Mouse (Mus musculus) testis, adult 2 months (tissue): ENCODE measurements around the gene Mrtfa. TPM values are rescaled to one million over a fixed set of nuclear protein-coding genes. Genes with fewer than 3 reads are reported as not detected.

Experiments used
- H3K27ac ChIP-seq: fragments of 200-500 bp; 2 replicates; pipeline ENCODE4 v1.5.1; 2012; ENCODE audit warnings: low read depth, low read length; ENCODE audit not compliant: control insufficient read depth, insufficient read depth
- H3K27me3 ChIP-seq: fragments of 200-500 bp; 2 replicates; pipeline ENCODE4 v1.6.1; 2012; ENCODE audit warnings: mild to moderate bottlenecking, low read length, moderate library complexity; ENCODE audit not compliant: control insufficient read depth, insufficient read depth
- H3K36me3 ChIP-seq: fragments of 200-500 bp; 2 replicates; pipeline ENCODE4 v1.6.1; 2012; ENCODE audit warnings: mild to moderate bottlenecking, low read length; ENCODE audit not compliant: control insufficient read depth, insufficient read depth
- H3K4me1 ChIP-seq: fragments of 200-500 bp; 2 replicates; pipeline ENCODE4 v1.6.1; 2012; ENCODE audit warnings: low read length; ENCODE audit not compliant: control insufficient read depth, insufficient read depth
- H3K4me3 ChIP-seq: fragments of 200-500 bp; 2 replicates; pipeline ENCODE4 v1.5.1; 2012; ENCODE audit warnings: low read depth, mild to moderate bottlenecking, low read length, moderate library complexity, mixed read lengths; ENCODE audit not compliant: control insufficient read depth
- CTCF ChIP-seq: fragments of 200-500 bp; IDR thresholded peaks from 2 replicates; pipeline ENCODE4 v1.5.1; 2012; ENCODE audit warnings: low read depth, mild to moderate bottlenecking, inconsistent platforms, low read length, moderate library complexity; ENCODE audit not compliant: control insufficient read depth, insufficient read depth, insufficient replicate concordance
- POLR2A ChIP-seq: fragments of 200-500 bp; IDR thresholded peaks from 2 replicates; pipeline ENCODE4 v1.6.1; 2012; ENCODE audit warnings: low read depth, mild to moderate bottlenecking, inconsistent platforms, low read length, moderate library complexity; ENCODE audit not compliant: control insufficient read depth
- polyA plus RNA-seq: library from polyadenylated mRNA; depleted of rRNA; stranded (reverse); fragments of >200 nt; gene quantifications from 2 replicates; pipeline ENCODE4 v1.2.3, GENCODE M21; 2012

Mrtfa gene
- polyA plus RNA-seq, 1 experiment, result 26.8 TPM

DNA sequence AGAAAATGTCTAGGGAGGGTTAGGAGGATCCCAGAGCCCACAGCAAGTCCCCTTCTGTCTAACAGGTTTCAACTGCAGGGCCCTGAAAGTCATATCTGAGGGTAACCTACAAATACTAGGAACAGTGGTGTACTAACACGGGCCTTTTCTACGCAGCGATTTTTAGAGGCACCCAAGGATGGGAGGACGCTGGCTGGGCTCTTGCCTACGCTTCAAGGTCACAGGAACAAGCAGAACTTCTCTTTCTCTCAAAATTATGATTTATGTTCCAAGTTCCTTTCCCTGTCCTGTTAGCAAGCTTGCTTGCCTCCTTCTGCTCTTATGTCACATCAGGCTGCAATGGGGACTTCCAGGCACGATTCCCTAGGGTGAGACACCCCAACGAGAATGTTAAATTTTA is 144.5 kb downstream of the Mrtfa start:
- Histone ChIP-seq H3K36me3 (no peaks in the 10 kb centered on the region), H3K4me3 (no peak overlapping the region), H3K27me3 (no peaks in the 10 kb centered on the region), H3K27ac (no peak overlapping the region), H3K4me1 (peaks cover 4% of the 10 kb centered on the region)
- TF ChIP-seq CTCF, result no peak
- no peak for TF ChIP-seq POLR2A

DNA sequence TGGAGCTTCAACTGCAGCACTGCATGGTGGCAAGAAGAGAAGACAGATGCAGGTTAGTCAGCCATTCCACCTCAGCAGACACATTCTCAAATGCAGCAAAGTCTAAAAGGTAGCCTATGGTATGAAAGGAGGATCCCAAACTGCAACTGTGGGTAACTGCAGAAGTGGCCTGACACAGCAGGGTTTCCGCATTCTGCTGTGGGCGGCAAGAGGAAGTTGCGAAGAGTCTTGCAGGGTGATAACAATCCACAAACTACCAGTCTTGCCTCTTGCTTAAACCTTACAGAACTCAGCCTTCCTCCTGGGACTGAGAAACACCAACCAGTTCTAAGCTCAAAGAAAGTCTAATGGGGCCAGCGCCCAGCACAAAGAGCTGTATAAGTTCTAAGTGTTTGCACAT is 145.2 kb downstream of the Mrtfa start:
- H3K27me3 ChIP-seq, result no peaks in the 10 kb centered on the region
- no peak overlapping the region for H3K4me3 ChIP-seq
- H3K4me1 ChIP-seq, result peaks cover 4% of the 10 kb centered on the region
- H3K36me3 ChIP-seq, result no peaks in the 10 kb centered on the region
- no peak for TF ChIP-seq POLR2A
- TF ChIP-seq CTCF, result no peak
- H3K27ac ChIP-seq, result no peak overlapping the region

DNA sequence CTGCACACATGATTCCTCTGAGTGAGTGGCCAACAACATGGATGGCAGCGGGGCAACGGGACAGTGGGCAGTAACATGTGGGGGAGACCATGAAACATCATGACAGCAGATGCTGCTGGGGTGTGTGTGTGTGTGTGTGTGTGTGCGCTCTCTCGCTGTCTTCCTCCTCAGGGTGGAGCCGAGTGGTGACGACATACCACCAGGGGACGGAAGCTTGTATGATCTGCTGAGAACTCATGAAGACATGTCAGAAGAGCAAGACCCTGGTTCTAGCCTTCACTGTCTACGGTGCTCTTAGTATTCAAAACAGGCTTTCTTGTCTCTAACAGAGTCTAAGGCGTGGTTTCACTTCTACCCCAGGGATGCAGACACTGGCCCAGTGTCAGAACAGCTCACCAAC is 146.1 kb downstream of the Mrtfa start:
- no peaks in the 10 kb centered on the region for H3K36me3 ChIP-seq
- H3K27ac ChIP-seq, result no peak overlapping the region
- H3K4me3 ChIP-seq, result no peak overlapping the region
- peaks cover 4% of the 10 kb centered on the region for H3K4me1 ChIP-seq
- no peak for TF ChIP-seq POLR2A
- TF ChIP-seq CTCF, result no peak
- H3K27me3 ChIP-seq, result no peaks in the 10 kb centered on the region

DNA sequence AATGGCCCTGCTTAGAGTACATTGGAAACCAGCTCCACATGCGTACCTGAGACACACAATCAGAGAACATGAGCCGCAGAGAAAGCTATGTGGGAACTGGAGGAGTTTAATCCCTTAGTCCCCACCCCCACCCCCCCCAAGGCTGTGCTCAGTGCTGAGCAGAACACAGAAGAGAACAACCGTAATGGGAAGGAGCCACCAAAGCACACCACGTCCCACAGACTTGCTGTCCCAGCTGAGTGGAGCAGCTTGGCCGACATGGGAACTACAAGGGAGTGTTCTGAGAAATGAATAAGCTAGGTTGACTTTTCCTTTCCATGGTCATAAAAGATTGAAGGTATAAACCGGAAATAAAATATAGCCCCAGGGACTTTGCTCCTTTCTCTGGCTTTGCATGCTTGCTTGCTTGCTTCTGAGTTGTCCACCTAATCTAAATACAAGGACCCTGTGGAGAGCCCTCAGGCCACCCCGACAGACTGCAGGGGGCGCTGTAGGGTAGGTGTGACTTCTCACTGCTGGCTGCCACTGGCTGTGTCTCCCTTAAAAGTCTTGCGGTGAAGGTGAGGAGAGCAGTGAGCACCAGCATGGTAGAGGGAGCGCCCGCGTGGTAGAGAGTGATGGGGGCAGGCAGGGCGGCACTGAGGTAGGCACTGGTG is 148.2 kb downstream of the Mrtfa start:
- Histone ChIP-seq H3K36me3 (no peaks in the 10 kb centered on the region), H3K4me1 (peaks cover 4% of the 10 kb centered on the region), H3K27me3 (no peaks in the 10 kb centered on the region), H3K27ac (no peak overlapping the region), H3K4me3 (no peak overlapping the region)
- TF ChIP-seq POLR2A, result no peak
- TF ChIP-seq CTCF, result peak; percentile 42; the same call in 1 of the 2 replicates

DNA sequence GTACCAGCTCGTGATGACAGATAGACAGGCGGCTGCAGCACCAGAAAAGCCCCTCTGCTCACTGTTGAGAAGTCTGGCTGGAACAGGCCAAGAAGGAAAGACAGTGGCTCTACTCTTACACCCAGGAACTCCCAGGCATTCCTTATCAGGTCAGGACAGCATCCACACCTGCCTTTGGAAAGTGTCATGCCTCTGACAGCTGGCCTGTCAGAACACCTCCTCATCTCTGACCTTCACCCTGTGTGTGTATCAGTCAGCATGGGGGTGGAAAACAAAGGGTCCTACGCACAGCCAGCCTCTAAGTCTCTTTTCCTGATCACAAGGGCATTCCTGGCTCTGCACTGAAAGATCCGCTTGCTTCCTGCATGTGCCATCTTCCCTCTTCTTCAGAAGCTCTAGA is 148.8 kb downstream of the Mrtfa start:
- no peak overlapping the region for H3K4me3 ChIP-seq
- TF ChIP-seq POLR2A (no peak), CTCF (no peak)
- no peaks in the 10 kb centered on the region for H3K36me3 ChIP-seq
- peaks cover 4% of the 10 kb centered on the region for H3K4me1 ChIP-seq
- no peak overlapping the region for H3K27ac ChIP-seq
- H3K27me3 ChIP-seq, result no peaks in the 10 kb centered on the region

DNA sequence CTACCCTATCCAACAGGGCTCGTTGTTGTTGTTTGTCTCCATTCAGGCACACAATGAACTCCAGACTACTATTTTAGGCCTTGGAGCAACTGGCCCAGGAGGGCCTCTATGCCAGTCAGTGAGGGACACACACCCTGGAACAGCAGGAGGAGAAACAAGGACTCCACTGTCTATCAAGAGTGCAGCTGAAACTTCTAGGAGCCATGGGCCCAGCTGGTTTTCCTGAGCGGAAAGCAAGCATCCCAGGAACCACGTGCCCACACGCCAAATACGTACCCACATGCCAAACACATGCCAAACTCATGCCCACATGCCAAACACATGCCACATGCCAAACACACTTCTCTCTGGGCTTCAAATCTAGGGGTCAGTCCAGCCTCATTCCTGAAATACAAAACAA is 152.1 kb downstream of the Mrtfa start:
- H3K4me1 ChIP-seq, result peaks cover 4% of the 10 kb centered on the region
- H3K27me3 ChIP-seq, result no peaks in the 10 kb centered on the region
- no peaks in the 10 kb centered on the region for H3K36me3 ChIP-seq
- TF ChIP-seq CTCF, result no peak
- no peak for TF ChIP-seq POLR2A
- no peak overlapping the region for H3K4me3 ChIP-seq
- no peak overlapping the region for H3K27ac ChIP-seq

DNA sequence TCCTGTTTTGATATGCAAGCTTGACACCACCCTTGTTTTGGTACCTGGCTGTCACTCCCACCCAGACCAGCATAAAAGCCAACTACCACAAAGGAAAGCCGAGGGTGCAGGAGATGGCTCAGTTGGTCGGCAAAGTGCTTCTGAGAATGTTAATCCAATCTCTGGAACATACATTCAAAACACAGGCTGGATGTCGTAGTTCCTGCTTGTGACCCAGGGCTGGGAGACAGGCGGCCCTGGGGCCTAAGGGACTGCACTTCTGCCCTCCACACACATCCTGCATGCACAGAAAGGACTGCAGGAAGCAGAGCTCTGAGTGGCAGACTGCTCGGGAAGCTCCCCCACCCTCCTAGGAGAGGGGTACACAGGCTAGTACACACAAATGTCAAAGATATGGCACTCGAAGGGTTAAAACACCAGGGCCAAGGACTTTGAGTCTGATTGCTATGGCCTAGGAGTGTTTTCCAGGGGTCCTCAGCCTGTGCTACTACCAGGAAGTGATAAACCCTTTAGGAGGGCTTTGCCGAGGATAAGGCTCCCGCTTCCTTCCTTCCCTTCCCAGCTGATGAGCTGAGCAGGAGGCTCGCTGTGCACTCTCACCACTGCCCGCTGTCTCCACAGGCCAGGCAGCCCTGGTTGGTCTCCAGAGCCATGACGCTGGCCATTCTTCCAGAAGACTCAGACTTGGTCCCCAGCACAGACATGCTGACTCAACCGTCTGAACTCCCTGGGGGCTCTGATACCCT is 155.0 kb downstream of the Mrtfa start:
- no peaks in the 10 kb centered on the region for H3K4me1 ChIP-seq
- no peak overlapping the region for H3K27ac ChIP-seq
- TF ChIP-seq CTCF (no peak), POLR2A (no peak)

DNA sequence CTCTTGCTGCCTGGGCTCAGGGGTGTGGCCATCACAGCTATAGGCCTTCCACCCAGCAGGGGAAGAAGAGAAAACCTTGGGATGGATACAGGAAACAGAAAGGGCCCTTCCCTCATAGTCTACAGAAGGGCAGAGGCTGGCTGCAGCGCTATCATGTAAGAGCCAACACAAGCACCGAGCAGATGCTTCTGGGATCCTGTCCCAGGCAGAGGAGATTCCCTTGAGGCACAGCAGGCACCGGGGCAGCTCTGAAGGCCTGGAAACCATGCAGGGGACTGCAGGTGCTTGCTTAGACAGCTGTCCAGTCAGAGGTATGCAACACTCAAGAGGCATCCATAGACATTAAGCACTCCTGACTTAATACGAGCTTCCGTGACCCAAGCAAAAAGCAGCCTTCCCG is 156.4 kb downstream of the Mrtfa start:
- Histone ChIP-seq H3K4me1 (no peaks in the 10 kb centered on the region), H3K27ac (no peak overlapping the region), H3K27me3 (no peaks in the 10 kb centered on the region), H3K4me3 (no peak overlapping the region), H3K36me3 (no peaks in the 10 kb centered on the region)
- no peak for TF ChIP-seq CTCF
- TF ChIP-seq POLR2A, result no peak

More for the DNA sequence above, 155.0 kb downstream of the Mrtfa start:
- no peaks in the 10 kb centered on the region for H3K27me3 ChIP-seq
- no peak overlapping the region for H3K4me3 ChIP-seq
- no peaks in the 10 kb centered on the region for H3K36me3 ChIP-seq
